Mouse (Mus musculus) lung, postnatal 0 days (tissue): ENCODE data around the gene Rptor.

Source experiments
- CTCF ChIP-seq: IDR thresholded peaks from 2 replicates; pipeline ENCODE4 v1.5.1; 2016; ENCODE audit warnings: antibody characterized with exemption, mild to moderate bottlenecking
- EP300 ChIP-seq: IDR thresholded peaks from 2 replicates; pipeline ENCODE4 v1.6.1; 2016; ENCODE audit warnings: antibody characterized with exemption, mild to moderate bottlenecking, control low read depth

DNA sequence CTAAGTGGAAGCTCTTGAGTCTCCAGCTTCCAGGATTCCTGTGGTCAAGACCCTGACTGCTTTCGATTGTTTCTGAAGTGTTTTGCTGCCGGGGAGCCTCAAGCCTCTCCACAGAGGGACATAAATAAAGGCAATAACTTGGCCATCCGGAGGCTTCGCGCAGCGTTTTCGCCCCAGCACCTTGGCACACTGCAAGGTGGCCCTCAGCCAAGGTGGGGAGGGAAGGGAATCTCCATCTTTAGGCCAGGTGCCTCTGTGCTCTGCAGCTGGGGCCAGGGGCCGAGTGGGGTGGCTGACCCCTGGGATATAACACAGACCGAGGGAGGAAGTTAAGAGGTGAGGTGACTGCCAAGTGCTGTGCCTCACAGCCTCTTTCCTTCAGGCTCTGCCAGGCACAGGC lies 39.5 kb upstream of the Rptor start:
- TF ChIP-seq CTCF (no peak), EP300 (no peak)
